Mouse (Mus musculus) macrophage (primary cell): Measurements from ENCODE around the gene Gm28035. TPM values are rescaled to one million over a fixed set of nuclear protein-coding genes. Genes with fewer than 3 reads are reported as not detected.

ENCODE experiments used
- H3K27ac ChIP-seq: fragments of 350-480 bp; formaldehyde crosslinking; 2 replicates; pipeline ENCODE4 v1.9.0; 2021
- H3K36me3 ChIP-seq: fragments of 350-480 bp; formaldehyde crosslinking; 2 replicates; pipeline ENCODE4 v1.9.0; 2021; ENCODE audit errors: inconsistent target
- H3K4me3 ChIP-seq: fragments of 350-480 bp; formaldehyde crosslinking; 2 replicates; pipeline ENCODE4 v1.9.0; 2021; ENCODE audit errors: inconsistent target
- H3K79me2 ChIP-seq: fragments of 350-480 bp; formaldehyde crosslinking; 2 replicates; pipeline ENCODE4 v1.9.0; 2021; ENCODE audit errors: inconsistent target
- WGBS: methylation state at CpG from one replicate; pipeline ENCODE4 v1.1.7; 2026; ENCODE audit warnings: inconsistent platforms; ENCODE audit not compliant: missing documents; 5-methylcytosine and 5-hydroxymethylcytosine counted together
- polyA plus RNA-seq: library from polyadenylated mRNA; stranded (reverse); fragments of 250-400 nt; gene quantifications from 3 replicates; pipeline ENCODE4 v1.2.4, GENCODE M21; 2018; ENCODE audit warnings: inconsistent platforms

The Gm28035 gene
- polyA plus RNA-seq, 1 experiment from 2014 or later, result 0.17 TPM

- no peak overlapping the region for H3K27ac ChIP-seq
- 69% methylated on average over 3 of the region's 3 CpGs for WGBS
- H3K4me3 ChIP-seq, result no peak overlapping the region
- H3K79me2 ChIP-seq, result no peaks in the 10 kb centered on the region
- peaks cover 87% of the 10 kb centered on the region for H3K36me3 ChIP-seq
These were observed 88.4 kb downstream of the Gm28035 start for GRCm38 (mm10) chr2:30328791-30329190.

Other genes with a start within 250 kb of the Gm28035 start
- 3.0 to 6.7 TPM (median 4.4 TPM) in 3 replicates for gene Wdr34, start 191.7 kb upstream of the Gm28035 start, polyA plus RNA-seq
- gene Set, start 183.2 kb upstream of the Gm28035 start, polyA plus RNA-seq, result 142 to 388 TPM (median 281 TPM) in 3 replicates
- gene Pkn3, start 162.9 kb upstream of the Gm28035 start, polyA plus RNA-seq, result 0.94 to 2.4 TPM (median 1.6 TPM) in 3 replicates
- gene Zdhhc12, start 146.9 kb upstream of the Gm28035 start, polyA plus RNA-seq, result 10.5 to 24.6 TPM (median 20.1 TPM) in 3 replicates
- gene Zer1, start 116.0 kb upstream of the Gm28035 start, polyA plus RNA-seq, result 5.5 to 11.1 TPM (median 6.9 TPM) in 3 replicates
- gene Tbc1d13, start 106.8 kb upstream of the Gm28035 start, polyA plus RNA-seq, result 79.6 to 115 TPM (median 108 TPM) in 3 replicates
- gene Endog, start 69.1 kb upstream of the Gm28035 start, polyA plus RNA-seq, result 1.2 to 5.8 TPM (median 3.8 TPM) in 3 replicates
- 15.1 to 33.4 TPM (median 17.6 TPM) in 3 replicates for gene Spout1, start 62.1 kb upstream of the Gm28035 start, polyA plus RNA-seq
- gene Kyat1, start 34.7 kb upstream of the Gm28035 start, polyA plus RNA-seq, result 1.5 to 4.5 TPM (median 3.0 TPM) in 3 replicates
- gene Lrrc8a, start 2.9 kb upstream of the Gm28035 start, polyA plus RNA-seq, result 11.0 to 16.9 TPM (median 11.0 TPM) in 3 replicates
- 8.0 to 16.8 TPM (median 13.0 TPM) in 3 replicates for gene Phyhd1, start 25.6 kb downstream of the Gm28035 start, polyA plus RNA-seq
- gene Gm28038, start 40.5 kb downstream of the Gm28035 start, polyA plus RNA-seq, result 15.9 TPM in 1 of 3 replicates, not detected in the others
- 13.1 to 21.9 TPM (median 15.9 TPM) in 3 replicates for gene Dolk, start 45.8 kb downstream of the Gm28035 start, polyA plus RNA-seq
- gene Nup188, start 45.8 kb downstream of the Gm28035 start, polyA plus RNA-seq, result 11.2 to 26.1 TPM (median 14.0 TPM) in 3 replicates
- gene Sh3glb2, start 118.8 kb downstream of the Gm28035 start, polyA plus RNA-seq, result 24.8 to 34.0 TPM (median 33.1 TPM) in 3 replicates
- 2.4 to 7.5 TPM (median 4.1 TPM) in 3 replicates for gene Miga2, start 123.7 kb downstream of the Gm28035 start, polyA plus RNA-seq
- gene Dolpp1, start 151.7 kb downstream of the Gm28035 start, polyA plus RNA-seq, result 18.7 to 21.3 TPM (median 18.7 TPM) in 3 replicates
- gene Crat, start 175.2 kb downstream of the Gm28035 start, polyA plus RNA-seq, result 37.2 to 68.4 TPM (median 59.5 TPM) in 3 replicates
- gene Ptpa, start 175.5 kb downstream of the Gm28035 start, polyA plus RNA-seq, result 54.9 to 121 TPM (median 116 TPM) in 3 replicates
- gene Ier5l, start 233.7 kb downstream of the Gm28035 start, polyA plus RNA-seq, result 2.4 to 6.5 TPM (median 4.4 TPM) in 3 replicates